Mouse (Mus musculus) hindbrain, embryonic 15.5 days (tissue): ENCODE measurements around the gene Scn9a. TPM values are rescaled to one million over a fixed set of nuclear protein-coding genes. Genes with fewer than 3 reads are reported as not detected.

Source experiments
- ATAC-seq: fragments of 200-750 bp; cut with Nextera tagmentation; 2 replicates; pipeline ENCODE4 v1.8.0; 2017; ENCODE audit warnings: low read depth, moderate number of reproducible peaks, moderate TSS enrichment; ENCODE audit not compliant: low FRiP score
- H3K27ac ChIP-seq: fragments of 300-500 bp; sonication (generic); replicated peaks from 2 replicates; pipeline ENCODE4 v1.5.1; 2015; ENCODE audit warnings: mild to moderate bottlenecking, inconsistent platforms
- H3K27me3 ChIP-seq: fragments of 300-500 bp; sonication (generic); 2 replicates; pipeline ENCODE4 v1.6.1; 2015; ENCODE audit warnings: control low read depth, inconsistent platforms
- H3K36me3 ChIP-seq: fragments of 300-500 bp; sonication (generic); 2 replicates; pipeline ENCODE4 v1.6.1; 2015; ENCODE audit warnings: control low read depth, inconsistent platforms
- H3K4me1 ChIP-seq: fragments of 300-500 bp; sonication (generic); replicated peaks from 2 replicates; pipeline ENCODE4 v1.6.1; 2015; ENCODE audit warnings: control low read depth, inconsistent platforms
- H3K4me2 ChIP-seq: fragments of 300-500 bp; sonication (generic); 2 replicates; pipeline ENCODE4 v1.6.1; 2015; ENCODE audit warnings: moderate library complexity, mild to moderate bottlenecking, inconsistent platforms
- H3K4me3 ChIP-seq: fragments of 300-500 bp; sonication (generic); 2 replicates; pipeline ENCODE4 v1.5.1; 2015; ENCODE audit warnings: mild to moderate bottlenecking, inconsistent platforms
- H3K9ac ChIP-seq: fragments of 300-500 bp; sonication (generic); 2 replicates; pipeline ENCODE4 v1.6.1; 2015; ENCODE audit warnings: inconsistent platforms
- H3K9me3 ChIP-seq: fragments of 300-500 bp; sonication (generic); 2 replicates; pipeline ENCODE4 v1.6.1; 2016; ENCODE audit warnings: control low read depth, inconsistent platforms
- WGBS: fragments of 180-500 bp; shearing (Covaris S2); methylation state at CpG from one replicate; pipeline ENCODE4 v1.1.7; 2015; 5-methylcytosine and 5-hydroxymethylcytosine counted together
- polyA plus RNA-seq: library from polyadenylated mRNA; unstranded; fragments of >200 nt; fragmentation: Nextera tagmentation; extraction: Ambion mirVana; gene quantifications from 2 replicates; pipeline ENCODE4 v1.2.1, GENCODE M21; 2015

Scn9a gene
- polyA plus RNA-seq, 1 experiment from 2014 or later: 12.4 TPM

- 11% methylated on average over 7 of the region's 7 CpGs for WGBS
- H3K27ac ChIP-seq: peak within 1 kb of the TSS; percentile 57
- ATAC-seq: 0 out of 2 replicates have a peak, but pooled peaks have one; percentile 67
These were observed 194.1 kb downstream of the Scn9a start, which contains the start of gene Scn1a for GRCm38 (mm10) chr2:66440711-66441110. Gene Scn1a (minus strand): TSS chr2:66440840.

GRCm38 (mm10) chr2:66439764-66440471, 194.8 kb downstream of the Scn9a start:
- ATAC-seq: peak; percentile 77
- Histone ChIP-seq H3K4me2 (peak overlapping the region; percentile 73), H3K36me3 (no peaks in the 10 kb centered on the region), H3K9ac (peak overlapping the region; percentile 55), H3K4me3 (peak overlapping the region; percentile 43), H3K4me1 (peaks cover 12% of the 10 kb centered on the region; the same call in 1 of the 2 replicates), H3K27me3 (no peaks in the 10 kb centered on the region), H3K9me3 (no peaks in the 10 kb centered on the region), H3K27ac (peak overlapping the region; percentile 57)
- 5% methylated on average over 21 of the region's 21 CpGs for WGBS

More at GRCm38 (mm10) chr2:66440711-66441110, 194.1 kb downstream of the Scn9a start, which contains the start of gene Scn1a:
- H3K4me2 ChIP-seq: peak within 1 kb of the TSS; percentile 73
- peaks cover 12% of the 10 kb centered on the region; the same call in 1 of the 2 replicates for H3K4me1 ChIP-seq
- H3K9me3 ChIP-seq: no peaks in the 10 kb centered on the region
- peak within 1 kb of the TSS; percentile 43 for H3K4me3 ChIP-seq
- H3K27me3 ChIP-seq: no peaks in the 10 kb centered on the region
- peak within 1 kb of the TSS; percentile 55 for H3K9ac ChIP-seq
- no peaks in the 10 kb centered on the region for H3K36me3 ChIP-seq

- no peaks in the 10 kb centered on the region for H3K27me3 ChIP-seq
- 50% methylated on average over 3 of the region's 3 CpGs for WGBS
- peaks cover 12% of the 10 kb centered on the region; the same call in 1 of the 2 replicates for H3K4me1 ChIP-seq
- H3K4me2 ChIP-seq: no peak overlapping the region
- ATAC-seq: no peak
- H3K9ac ChIP-seq: no peak overlapping the region
- no peaks in the 10 kb centered on the region for H3K36me3 ChIP-seq
- H3K9me3 ChIP-seq: no peaks in the 10 kb centered on the region
- no peak overlapping the region for H3K4me3 ChIP-seq
- no peak overlapping the region for H3K27ac ChIP-seq
These were observed 198.5 kb downstream of the Scn9a start for GRCm38 (mm10) chr2:66436286-66436685.

Other genes with a start within 250 kb of the Scn9a start
- 16.2 and 18.0 TPM in 2 replicates for gene Scn1a, start 194.1 kb downstream of the Scn9a start, polyA plus RNA-seq
- gene Scn7a, start 150.0 kb upstream of the Scn9a start, polyA plus RNA-seq: 0.36 and 1.6 TPM in 2 replicates